Mouse (Mus musculus) liver, postnatal 0 days (tissue): ENCODE measurements at regions not wholly inside any gene's neighbourhood (a gene's known extent, or its start where the extent isn't known, plus 50 kb on each side); places are given as distances from the start of the nearest gene placed in this dataset.

ENCODE experiments used
- ATAC-seq: fragments of 200-750 bp; cut with Nextera tagmentation; 2 replicates; pipeline ENCODE4 v1.8.0; 2017; ENCODE audit warnings: mild to moderate bottlenecking, moderate library complexity
- DNase-seq: peaks from one replicate; pipeline ENCODE4 v3.0.0-alpha.2; 2016
- H3K27ac ChIP-seq: fragments of 300-500 bp; sonication (generic); 2 replicates; pipeline ENCODE4 v1.5.1; 2014; ENCODE audit warnings: antibody characterized with exemption, moderate library complexity, mild to moderate bottlenecking, low read depth
- H3K27me3 ChIP-seq: fragments of 300-500 bp; sonication (generic); 2 replicates; pipeline ENCODE4 v1.6.1; 2014; ENCODE audit warnings: low read length, control low read depth, mixed read lengths; ENCODE audit not compliant: insufficient read depth
- H3K36me3 ChIP-seq: fragments of 300-500 bp; sonication (generic); replicated peaks from 2 replicates; pipeline ENCODE4 v1.6.1; 2014; ENCODE audit warnings: mild to moderate bottlenecking, control low read depth, low read length, moderate library complexity, mixed read lengths; ENCODE audit not compliant: insufficient read depth
- H3K4me1 ChIP-seq: fragments of 300-500 bp; sonication (generic); 2 replicates; pipeline ENCODE4 v1.6.1; 2014; ENCODE audit warnings: antibody characterized with exemption, mild to moderate bottlenecking, control low read depth; ENCODE audit not compliant: insufficient read depth
- H3K4me2 ChIP-seq: fragments of 300-500 bp; sonication (generic); 2 replicates; pipeline ENCODE4 v1.6.1; 2014; ENCODE audit warnings: low read depth, mild to moderate bottlenecking, low read length, moderate library complexity, mixed read lengths
- H3K4me3 ChIP-seq: fragments of 300-500 bp; sonication (generic); 2 replicates; pipeline ENCODE4 v1.5.1; 2014; ENCODE audit warnings: low read depth, low read length
- H3K9ac ChIP-seq: fragments of 300-500 bp; sonication (generic); replicated peaks from 2 replicates; pipeline ENCODE4 v1.6.1; 2014; ENCODE audit warnings: mild to moderate bottlenecking, moderate library complexity
- H3K9me3 ChIP-seq: fragments of 300-500 bp; sonication (generic); 2 replicates; pipeline ENCODE4 v1.6.1; 2016; ENCODE audit warnings: mild to moderate bottlenecking, control low read depth, low read length, mixed read lengths
- CTCF ChIP-seq: sonication (generic); IDR thresholded peaks from 2 replicates; pipeline ENCODE4 v1.5.1; 2016; ENCODE audit warnings: antibody characterized with exemption, low read depth
- EP300 ChIP-seq: IDR thresholded peaks from 2 replicates; pipeline ENCODE4 v1.6.1; 2016; ENCODE audit warnings: antibody characterized with exemption, low read depth, mild to moderate bottlenecking
- WGBS: fragments of 180-500 bp; shearing (Covaris S2); extraction: QIAGEN DNeasy Blood & Tissue Kit; methylation state at CpG from one replicate; pipeline ENCODE4 v1.1.7; 2014; ENCODE audit not compliant: insufficient replicate concordance; 5-methylcytosine and 5-hydroxymethylcytosine counted together

DNA sequence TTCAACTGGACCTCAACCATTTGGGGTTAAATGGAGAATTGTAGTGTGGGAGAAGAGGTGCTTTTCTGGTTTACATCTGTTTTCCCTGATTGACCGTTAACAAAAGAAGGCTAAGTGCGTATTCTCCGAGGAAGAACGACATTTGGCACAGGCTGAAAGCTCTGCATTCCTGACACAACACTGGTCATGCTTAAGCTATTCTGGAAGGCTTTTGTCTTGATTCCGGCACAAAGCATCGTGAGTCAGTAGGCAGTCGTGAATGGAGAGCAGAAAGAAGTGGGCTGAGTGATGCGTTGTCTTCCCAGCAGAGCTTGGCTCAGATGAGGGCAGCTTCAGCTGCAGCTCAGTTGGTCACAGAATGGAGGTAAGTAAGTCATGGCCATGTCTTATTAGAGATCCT lies 457.0 kb downstream of the Ofcc1 start:
- H3K36me3 ChIP-seq, result no peaks in the 10 kb centered on the region
- no peaks in the 10 kb centered on the region for H3K4me1 ChIP-seq
- TF ChIP-seq CTCF, result no peak
- TF ChIP-seq EP300, result no peak
- H3K4me3 ChIP-seq, result no peak overlapping the region
- no peak overlapping the region for H3K27ac ChIP-seq
- no peak overlapping the region for H3K9ac ChIP-seq
- DNase-seq (no peak), ATAC-seq (no peak)
- 83% methylated on average over 8 of the region's 8 CpGs for WGBS
- no peaks in the 10 kb centered on the region for H3K27me3 ChIP-seq
- H3K4me2 ChIP-seq, result no peak overlapping the region
- H3K9me3 ChIP-seq, result no peaks in the 10 kb centered on the region

DNA sequence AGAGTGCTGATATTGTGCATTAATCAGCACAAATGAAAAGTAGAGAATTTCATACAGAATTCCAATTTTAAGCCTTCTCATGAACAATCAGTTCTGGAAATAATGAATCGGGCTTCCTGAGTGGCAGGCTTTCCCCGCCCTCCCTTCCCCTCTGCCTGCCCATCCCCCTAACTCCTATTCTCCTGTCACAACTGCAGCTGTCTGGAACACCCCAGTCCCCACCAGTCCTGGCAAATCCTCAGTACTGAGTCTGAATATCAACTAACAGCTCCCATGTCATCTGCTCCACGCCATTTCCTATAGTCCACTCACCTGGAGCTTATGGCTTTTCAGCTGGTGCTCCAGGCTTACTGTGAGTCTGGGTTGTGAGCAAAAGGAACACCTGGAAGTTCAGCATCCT lies 457.9 kb downstream of the Ofcc1 start:
- H3K4me3 ChIP-seq, result no peak overlapping the region
- no peak overlapping the region for H3K4me2 ChIP-seq
- ATAC-seq, result no peak
- H3K27ac ChIP-seq, result no peak overlapping the region
- no peaks in the 10 kb centered on the region for H3K4me1 ChIP-seq
- DNase-seq, result no peak
- TF ChIP-seq CTCF (no peak), EP300 (no peak)
- H3K9ac ChIP-seq, result no peak overlapping the region
- no peaks in the 10 kb centered on the region for H3K36me3 ChIP-seq
- no peaks in the 10 kb centered on the region for H3K27me3 ChIP-seq
- 72% methylated on average over 3 of the region's 3 CpGs for WGBS
- H3K9me3 ChIP-seq, result no peaks in the 10 kb centered on the region

DNA sequence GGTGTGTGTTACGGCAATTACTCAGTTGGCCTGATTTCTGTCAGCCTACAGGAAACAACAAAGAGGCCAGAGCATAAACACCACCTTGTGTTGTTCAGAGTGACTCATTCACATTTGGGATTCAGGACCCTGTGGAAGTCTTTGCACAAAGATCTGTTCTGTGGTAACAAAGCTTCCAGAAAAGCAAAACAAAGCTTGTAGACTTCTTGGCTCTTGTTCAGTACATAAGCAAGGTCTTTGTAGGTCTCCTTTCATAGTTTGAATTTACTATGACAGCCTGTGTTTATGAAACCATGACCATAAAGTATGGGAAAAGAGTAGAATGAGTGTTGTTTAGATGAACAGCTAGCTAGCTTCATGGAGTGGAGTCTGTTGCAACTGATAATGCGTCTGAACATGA lies 461.9 kb downstream of the Ofcc1 start:
- 81% methylated on average over 2 of the region's 2 CpGs for WGBS
- H3K27ac ChIP-seq, result no peak overlapping the region

DNA sequence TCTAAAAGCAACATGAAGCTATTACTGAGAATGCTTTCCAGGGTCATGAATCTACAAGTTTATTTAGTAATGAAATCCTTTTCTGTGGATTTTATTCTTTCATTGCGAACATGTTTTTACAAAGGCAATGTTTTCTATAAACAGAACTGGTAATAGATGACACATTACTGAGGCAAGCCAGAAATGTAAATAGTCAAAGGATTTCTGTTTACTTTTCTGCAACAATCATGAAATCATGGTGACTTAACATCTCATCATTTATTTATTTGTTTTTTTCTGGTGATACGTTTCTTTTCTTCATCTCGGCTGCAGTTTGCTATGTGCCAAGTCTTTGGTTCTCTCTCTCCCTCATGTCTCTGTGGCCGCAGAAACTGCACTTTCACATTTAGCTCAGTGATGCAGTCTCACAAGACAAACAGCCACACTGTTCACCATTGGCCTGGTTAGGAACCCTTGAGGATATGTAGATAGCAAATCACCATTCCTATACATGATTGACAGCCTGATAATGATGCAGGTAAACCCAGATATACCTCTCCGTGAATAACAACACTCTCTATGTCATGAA lies 462.8 kb downstream of the Ofcc1 start:
- TF ChIP-seq EP300 (no peak), CTCF (no peak)
- Histone ChIP-seq H3K4me3 (no peak overlapping the region), H3K4me2 (no peak overlapping the region), H3K9ac (no peak overlapping the region), H3K27me3 (no peaks in the 10 kb centered on the region), H3K9me3 (no peaks in the 10 kb centered on the region), H3K4me1 (no peaks in the 10 kb centered on the region), H3K27ac (no peak overlapping the region), H3K36me3 (no peaks in the 10 kb centered on the region)
- WGBS, result 77% methylated on average over 5 of the region's 5 CpGs
- DNase-seq, result no peak
- no peak for ATAC-seq

More for the DNA sequence above, 461.9 kb downstream of the Ofcc1 start:
- TF ChIP-seq EP300, result no peak
- no peak for TF ChIP-seq CTCF
- no peaks in the 10 kb centered on the region for H3K36me3 ChIP-seq
- ATAC-seq, result no peak
- no peaks in the 10 kb centered on the region for H3K9me3 ChIP-seq
- no peaks in the 10 kb centered on the region for H3K27me3 ChIP-seq
- no peaks in the 10 kb centered on the region for H3K4me1 ChIP-seq
- H3K4me3 ChIP-seq, result no peak overlapping the region
- no peak for DNase-seq
- no peak overlapping the region for H3K4me2 ChIP-seq
- no peak overlapping the region for H3K9ac ChIP-seq

DNA sequence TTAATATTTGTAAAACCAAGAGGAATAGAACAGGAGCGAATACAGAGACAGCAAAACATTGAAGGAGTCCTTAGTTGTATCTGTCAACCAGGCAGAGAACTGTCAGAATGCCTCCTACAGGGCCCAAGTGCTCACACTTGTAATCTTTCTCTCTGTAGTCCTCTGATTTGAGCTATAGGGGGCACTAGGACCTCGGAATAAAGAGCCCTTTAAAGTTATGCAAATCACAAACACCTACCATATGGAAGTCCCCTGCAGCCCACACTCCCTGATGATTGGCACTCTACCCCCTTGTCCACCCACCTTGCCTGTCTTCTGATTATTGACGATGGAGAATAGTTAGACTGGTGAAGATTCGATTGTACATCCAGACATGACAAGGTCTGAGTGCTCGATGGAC lies 467.1 kb downstream of the Ofcc1 start:
- DNase-seq (no peak), ATAC-seq (no peak)
- Histone ChIP-seq H3K4me1 (no peaks in the 10 kb centered on the region), H3K9me3 (no peaks in the 10 kb centered on the region), H3K27me3 (no peaks in the 10 kb centered on the region), H3K36me3 (no peaks in the 10 kb centered on the region), H3K4me3 (no peak overlapping the region), H3K4me2 (no peak overlapping the region), H3K27ac (no peak overlapping the region), H3K9ac (no peak overlapping the region)
- TF ChIP-seq CTCF (no peak), EP300 (no peak)
- 61% methylated on average over 5 of the region's 5 CpGs for WGBS

DNA sequence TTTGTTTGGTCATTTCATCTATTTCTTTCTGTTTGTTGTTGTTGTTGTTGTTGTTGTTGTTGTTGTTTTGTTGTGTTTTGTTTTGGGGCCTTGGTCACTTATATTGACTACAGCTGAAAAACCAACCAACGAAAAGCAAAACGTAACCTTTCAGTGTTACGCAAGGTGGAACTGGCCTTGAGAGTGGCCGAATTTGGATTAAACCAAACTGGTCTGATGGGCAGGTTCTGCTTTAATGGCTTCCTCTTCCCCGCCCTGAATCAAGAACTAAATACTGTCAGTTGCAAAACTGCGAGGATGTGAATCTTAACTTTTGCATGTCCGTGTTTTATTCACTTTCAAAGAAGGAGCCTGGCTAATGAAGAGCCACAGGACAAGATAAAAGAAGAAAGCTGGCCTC lies 480.2 kb downstream of the Ofcc1 start:
- no peaks in the 10 kb centered on the region for H3K36me3 ChIP-seq
- no peaks in the 10 kb centered on the region for H3K27me3 ChIP-seq
- no peak overlapping the region for H3K4me2 ChIP-seq
- no peak overlapping the region for H3K4me3 ChIP-seq
- TF ChIP-seq CTCF (no peak), EP300 (no peak)
- no peaks in the 10 kb centered on the region for H3K4me1 ChIP-seq
- ATAC-seq, result no peak
- no peaks in the 10 kb centered on the region for H3K9me3 ChIP-seq
- no peak overlapping the region for H3K27ac ChIP-seq
- H3K9ac ChIP-seq, result no peak overlapping the region
- no peak for DNase-seq
- 62% methylated on average over 7 of the region's 7 CpGs for WGBS

GRCm38 (mm10) chr13:39880136-39880535 lies 481.1 kb downstream of the Ofcc1 start:
- H3K27ac ChIP-seq, result no peak overlapping the region
- H3K4me3 ChIP-seq, result no peak overlapping the region
- no peaks in the 10 kb centered on the region for H3K9me3 ChIP-seq
- H3K9ac ChIP-seq, result no peak overlapping the region
- TF ChIP-seq CTCF, result no peak
- no peak for TF ChIP-seq EP300
- DNase-seq (no peak), ATAC-seq (no peak)
- H3K27me3 ChIP-seq, result no peaks in the 10 kb centered on the region
- WGBS, result 74% methylated on average over 2 of the region's 2 CpGs
- H3K4me2 ChIP-seq, result no peak overlapping the region
- H3K36me3 ChIP-seq, result no peaks in the 10 kb centered on the region
- no peaks in the 10 kb centered on the region for H3K4me1 ChIP-seq
